7 mouse cellular contexts compared by ENCODE assay signal in the genomic region with DNA sequence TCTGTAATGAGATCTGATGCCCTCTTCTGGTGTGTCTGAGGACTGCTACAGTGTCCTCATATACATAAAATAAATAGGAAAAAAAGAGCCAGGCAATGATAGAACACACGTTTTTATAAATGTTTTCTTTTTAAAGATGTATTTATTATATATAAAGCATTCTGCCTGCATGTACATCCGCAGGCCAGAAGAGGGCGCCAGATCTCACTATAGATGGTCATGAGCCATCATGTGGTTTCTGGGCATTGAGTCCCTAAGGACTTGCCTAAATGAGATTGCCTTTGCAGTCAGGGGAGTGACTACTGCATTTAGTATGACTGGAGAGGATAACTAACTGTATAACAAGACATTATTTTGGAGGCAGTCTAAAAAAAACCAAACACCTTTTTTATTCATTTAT. TPM values are rescaled to one million over a fixed set of nuclear protein-coding genes. Genes with fewer than 3 reads are reported as not detected.
DNase-seq lines count a peak whose midpoint lies in the region; ATAC-seq and TF ChIP-seq lines count a peak whose summit lies in the region.

No protein-coding gene starts in this region.

- H3K9me3 ChIP-seq in G1E (replicated peaks) = no peaks in the 10 kb centered on the region

- peak; percentile 8 for DNase-seq in kidney, adult 9 months
- DNase-seq in kidney, postnatal 14 days = no peak
- no peak for DNase-seq in G1E (ENCODE audit: low spot score)
- DNase-seq in c-Kit-positive CD71-negative TER-119-negative erythroid progenitor cells, embryonic 14.5 days (ENCODE audit: low read depth) = peak; percentile 37
- DNase-seq in urinary bladder, adult 2 months (ENCODE audit: low spot score) = no peak
- no peak for DNase-seq in urinary bladder, postnatal 4 days (ENCODE audit: low spot score in 2 of 2)

- H3K36me3 ChIP-seq in G1E (replicated peaks) = no peaks in the 10 kb centered on the region

- no peak for ATAC-seq in G1E (ENCODE audit: extremely low read depth, insufficient number of reproducible peaks, low FRiP score, poor library complexity, severe bottlenecking)
- peak; percentile 74 for ATAC-seq in megakaryocyte progenitor cell, adult 5-6 weeks (replicated peaks; ENCODE audit: poor library complexity)

- peak; percentile 27 for TF ChIP-seq CTCF in G1E (IDR thresholded peaks at IDR 0.05; ENCODE audit: low read depth, low read length)

- H3K27me3 ChIP-seq in G1E (ENCODE audit: insufficient read depth, low read length) = no peaks in the 10 kb centered on the region

- no peaks in the 10 kb centered on the region for H3K4me1 ChIP-seq in G1E (ENCODE audit: insufficient read depth, low read depth, low read length)

- H3K4me3 ChIP-seq in G1E (ENCODE audit: low read depth, low read length) = no peak overlapping the region

RNA-seq across cellular contexts. Expression of gene Taf1, which starts 27.9 kb away (rescaled TPM):
- 141 and 150 TPM in 2 replicates for total RNA-seq in G1E (2014; fragmentation: Nextera tagmentation)
- 114 and 141 TPM in 2 replicates for total RNA-seq in G1E (2017)
- 5.8 and 7.4 TPM in 2 replicates for polyA plus RNA-seq in G1E (2012)
- total RNA-seq in megakaryocyte progenitor cell, adult 5-6 weeks (2015) = 43.6 and 45.3 TPM in 2 replicates
- total RNA-seq in megakaryocyte progenitor cell, adult 5-6 weeks (2017) = 49.3 and 87.1 TPM in 2 replicates
- 21.1 and 30.2 TPM in 2 replicates for polyA plus RNA-seq in urinary bladder, adult 2 months (2012; rRNA removed)

RNA-seq across cellular contexts. Expression of gene Itgb1bp2, which starts 55.7 kb away (rescaled TPM):
- 2.2 and 5.7 TPM in 2 replicates for total RNA-seq in G1E (2014; fragmentation: Nextera tagmentation)
- 1.5 and 2.4 TPM in 2 replicates for total RNA-seq in G1E (2017)
- 0.04 and 0.13 TPM in 2 replicates for polyA plus RNA-seq in G1E (2012)
- 0.88 and 1.9 TPM in 2 replicates for total RNA-seq in megakaryocyte progenitor cell, adult 5-6 weeks (2015)
- total RNA-seq in megakaryocyte progenitor cell, adult 5-6 weeks (2017) = 0.12 TPM in 1 of 2 replicates, not detected in the other
- polyA plus RNA-seq in urinary bladder, adult 2 months (2012; rRNA removed) = 9.5 and 10.8 TPM in 2 replicates

Comparison
In these comparisons a context has a peak if more than half of its experiments do, and no peak if none do; other contexts are left out.
1. DNase-seq: peak in kidney, adult 9 months (single experiment) and c-Kit-positive CD71-negative TER-119-negative erythroid progenitor cells, embryonic 14.5 days (single experiment); none in kidney, postnatal 14 days (single experiment), G1E (single experiment), urinary bladder, adult 2 months (single experiment) and urinary bladder, postnatal 4 days (0 of 2).